Mouse (Mus musculus): ENCODE results near the gene Grhpr. TPM values are rescaled to one million over a fixed set of nuclear protein-coding genes. Genes with fewer than 3 reads are reported as not detected.

Gene Grhpr
- polyA plus RNA-seq, 1 experiment from 2014 or later = 43.9 TPM

GRCm38 (mm10) chr4:44965175-44965574 is 16.0 kb upstream of the Grhpr start:
- no peaks in the 10 kb centered on the region for H3K27me3 ChIP-seq (ENCODE audit: control insufficient read depth, insufficient read depth, low read length)
- no peak for ATAC-seq (replicated peaks; ENCODE audit: insufficient number of reproducible peaks, low FRiP score, low TSS enrichment, low read depth)
- H3K9ac ChIP-seq (replicated peaks; ENCODE audit: low read length) = no peak overlapping the region
- DNase-seq (ENCODE audit: low spot score) = no peak
- H3K4me1 ChIP-seq (ENCODE audit: control insufficient read depth, insufficient read depth, low read length) = no peaks in the 10 kb centered on the region
- H3K27ac ChIP-seq (replicated peaks; ENCODE audit: low read depth, low read length) = no peak overlapping the region
- WGBS = 82% methylated on average over 2 of the region's 2 CpGs
- H3K4me2 ChIP-seq (ENCODE audit: low read depth, low read length) = no peak overlapping the region
- no peaks in the 10 kb centered on the region for H3K9me3 ChIP-seq (replicated peaks; ENCODE audit: control insufficient read depth, low read length)
- no peak overlapping the region for H3K4me3 ChIP-seq (ENCODE audit: low read depth, low read length)
- no peaks in the 10 kb centered on the region for H3K36me3 ChIP-seq (replicated peaks; ENCODE audit: control insufficient read depth, insufficient read depth, low read depth, low read length)

- WGBS = 73% methylated on average over 3 of the region's 3 CpGs
These were observed 15.5 kb upstream of the Grhpr start for GRCm38 (mm10) chr4:44965736-44966135.

GRCm38 (mm10) chr4:44967402-44967801 is 13.8 kb upstream of the Grhpr start:
- ATAC-seq (replicated peaks; ENCODE audit: insufficient number of reproducible peaks, low FRiP score, low TSS enrichment, low read depth) (no peak), DNase-seq (ENCODE audit: low spot score) (no peak)
- Histone ChIP-seq H3K9me3 (replicated peaks; ENCODE audit: control insufficient read depth, low read length) (no peaks in the 10 kb centered on the region), H3K4me3 (ENCODE audit: low read depth, low read length) (no peak overlapping the region), H3K27me3 (ENCODE audit: control insufficient read depth, insufficient read depth, low read length) (no peaks in the 10 kb centered on the region), H3K4me1 (ENCODE audit: control insufficient read depth, insufficient read depth, low read length) (no peaks in the 10 kb centered on the region), H3K27ac (replicated peaks; ENCODE audit: low read depth, low read length) (no peak overlapping the region), H3K36me3 (replicated peaks; ENCODE audit: control insufficient read depth, insufficient read depth, low read depth, low read length) (no peaks in the 10 kb centered on the region), H3K4me2 (ENCODE audit: low read depth, low read length) (no peak overlapping the region), H3K9ac (replicated peaks; ENCODE audit: low read length) (no peak overlapping the region)
- 90% methylated on average over 8 of the region's 8 CpGs for WGBS

More at GRCm38 (mm10) chr4:44965736-44966135, 15.5 kb upstream of the Grhpr start:
- Histone ChIP-seq H3K9ac (replicated peaks; ENCODE audit: low read length) (no peak overlapping the region), H3K27ac (replicated peaks; ENCODE audit: low read depth, low read length) (no peak overlapping the region), H3K4me2 (ENCODE audit: low read depth, low read length) (no peak overlapping the region), H3K9me3 (replicated peaks; ENCODE audit: control insufficient read depth, low read length) (no peaks in the 10 kb centered on the region), H3K36me3 (replicated peaks; ENCODE audit: control insufficient read depth, insufficient read depth, low read depth, low read length) (no peaks in the 10 kb centered on the region), H3K27me3 (ENCODE audit: control insufficient read depth, insufficient read depth, low read length) (no peaks in the 10 kb centered on the region), H3K4me3 (ENCODE audit: low read depth, low read length) (no peak overlapping the region), H3K4me1 (ENCODE audit: control insufficient read depth, insufficient read depth, low read length) (no peaks in the 10 kb centered on the region)
- DNase-seq (ENCODE audit: low spot score) (no peak), ATAC-seq (replicated peaks; ENCODE audit: insufficient number of reproducible peaks, low FRiP score, low TSS enrichment, low read depth) (no peak)

- H3K4me2 ChIP-seq (ENCODE audit: low read depth, low read length) = no peak overlapping the region
- H3K9ac ChIP-seq (replicated peaks; ENCODE audit: low read length) = no peak overlapping the region
- H3K9me3 ChIP-seq (replicated peaks; ENCODE audit: control insufficient read depth, low read length) = no peaks in the 10 kb centered on the region
- H3K4me1 ChIP-seq (ENCODE audit: control insufficient read depth, insufficient read depth, low read length) = no peaks in the 10 kb centered on the region
- no peaks in the 10 kb centered on the region for H3K36me3 ChIP-seq (replicated peaks; ENCODE audit: control insufficient read depth, insufficient read depth, low read depth, low read length)
- DNase-seq (ENCODE audit: low spot score) (no peak), ATAC-seq (replicated peaks; ENCODE audit: insufficient number of reproducible peaks, low FRiP score, low TSS enrichment, low read depth) (no peak)
- no peak overlapping the region for H3K27ac ChIP-seq (replicated peaks; ENCODE audit: low read depth, low read length)
- H3K27me3 ChIP-seq (ENCODE audit: control insufficient read depth, insufficient read depth, low read length) = no peaks in the 10 kb centered on the region
- no peak overlapping the region for H3K4me3 ChIP-seq (ENCODE audit: low read depth, low read length)
- 92% methylated on average over 7 of the region's 7 CpGs for WGBS
These were observed 11.1 kb upstream of the Grhpr start for GRCm38 (mm10) chr4:44970056-44970455.

- no peaks in the 10 kb centered on the region for H3K4me1 ChIP-seq (ENCODE audit: control insufficient read depth, insufficient read depth, low read length)
- H3K9me3 ChIP-seq (replicated peaks; ENCODE audit: control insufficient read depth, low read length) = no peaks in the 10 kb centered on the region
- DNase-seq (ENCODE audit: low spot score) = peak; percentile 78
- no peaks in the 10 kb centered on the region for H3K36me3 ChIP-seq (replicated peaks; ENCODE audit: control insufficient read depth, insufficient read depth, low read depth, low read length)
- no peak overlapping the region for H3K4me3 ChIP-seq (ENCODE audit: low read depth, low read length)
- WGBS = 22% methylated on average over 10 of the region's 10 CpGs
- H3K27me3 ChIP-seq (ENCODE audit: control insufficient read depth, insufficient read depth, low read length) = no peaks in the 10 kb centered on the region
- no peak overlapping the region for H3K9ac ChIP-seq (replicated peaks; ENCODE audit: low read length)
- no peak for ATAC-seq (replicated peaks; ENCODE audit: insufficient number of reproducible peaks, low FRiP score, low TSS enrichment, low read depth)
- no peak overlapping the region for H3K27ac ChIP-seq (replicated peaks; ENCODE audit: low read depth, low read length)
- H3K4me2 ChIP-seq (ENCODE audit: low read depth, low read length) = no peak overlapping the region
These were observed 10.5 kb upstream of the Grhpr start for GRCm38 (mm10) chr4:44970612-44971110.

- no peaks in the 10 kb centered on the region for H3K4me1 ChIP-seq (ENCODE audit: control insufficient read depth, insufficient read depth, low read length)
- DNase-seq (ENCODE audit: low spot score) = peak; percentile 90
- no peaks in the 10 kb centered on the region for H3K9me3 ChIP-seq (replicated peaks; ENCODE audit: control insufficient read depth, low read length)
- no peaks in the 10 kb centered on the region for H3K27me3 ChIP-seq (ENCODE audit: control insufficient read depth, insufficient read depth, low read length)
- no peak overlapping the region for H3K4me3 ChIP-seq (ENCODE audit: low read depth, low read length)
- 0 out of 2 replicates have a peak, but pooled peaks have one; percentile 42 for ATAC-seq (replicated peaks; ENCODE audit: insufficient number of reproducible peaks, low FRiP score, low TSS enrichment, low read depth)
- H3K4me2 ChIP-seq (ENCODE audit: low read depth, low read length) = no peak overlapping the region; the same call in 1 of the 2 replicates
- WGBS = 9% methylated on average over 9 of the region's 9 CpGs
- no peaks in the 10 kb centered on the region for H3K36me3 ChIP-seq (replicated peaks; ENCODE audit: control insufficient read depth, insufficient read depth, low read depth, low read length)
- H3K9ac ChIP-seq (replicated peaks; ENCODE audit: low read length) = no peak overlapping the region
- H3K27ac ChIP-seq (replicated peaks; ENCODE audit: low read depth, low read length) = no peak overlapping the region
These were observed 7.7 kb upstream of the Grhpr start for GRCm38 (mm10) chr4:44973450-44973849.

- no peak overlapping the region for H3K9ac ChIP-seq (replicated peaks; ENCODE audit: low read length)
- no peak overlapping the region for H3K4me3 ChIP-seq (ENCODE audit: low read depth, low read length)
- ATAC-seq (replicated peaks; ENCODE audit: insufficient number of reproducible peaks, low FRiP score, low TSS enrichment, low read depth) (no peak), DNase-seq (ENCODE audit: low spot score) (no peak)
- H3K36me3 ChIP-seq (replicated peaks; ENCODE audit: control insufficient read depth, insufficient read depth, low read depth, low read length) = no peaks in the 10 kb centered on the region
- no peak overlapping the region for H3K27ac ChIP-seq (replicated peaks; ENCODE audit: low read depth, low read length)
- H3K27me3 ChIP-seq (ENCODE audit: control insufficient read depth, insufficient read depth, low read length) = no peaks in the 10 kb centered on the region
- H3K9me3 ChIP-seq (replicated peaks; ENCODE audit: control insufficient read depth, low read length) = no peaks in the 10 kb centered on the region
- 51% methylated on average over 14 of the region's 14 CpGs for WGBS
- H3K4me2 ChIP-seq (ENCODE audit: low read depth, low read length) = no peak overlapping the region; the same call in 1 of the 2 replicates
- H3K4me1 ChIP-seq (ENCODE audit: control insufficient read depth, insufficient read depth, low read length) = no peaks in the 10 kb centered on the region
These were observed 7.3 kb upstream of the Grhpr start for GRCm38 (mm10) chr4:44973871-44974270.

- no peaks in the 10 kb centered on the region for H3K9me3 ChIP-seq (replicated peaks; ENCODE audit: control insufficient read depth, low read length)
- DNase-seq (ENCODE audit: low spot score) (no peak), ATAC-seq (replicated peaks; ENCODE audit: insufficient number of reproducible peaks, low FRiP score, low TSS enrichment, low read depth) (no peak)
- H3K27me3 ChIP-seq (ENCODE audit: control insufficient read depth, insufficient read depth, low read length) = no peaks in the 10 kb centered on the region
- no peak overlapping the region for H3K4me2 ChIP-seq (ENCODE audit: low read depth, low read length)
- H3K27ac ChIP-seq (replicated peaks; ENCODE audit: low read depth, low read length) = no peak overlapping the region
- H3K4me3 ChIP-seq (ENCODE audit: low read depth, low read length) = no peak overlapping the region
- 81% methylated on average over 8 of the region's 8 CpGs for WGBS
- no peaks in the 10 kb centered on the region for H3K36me3 ChIP-seq (replicated peaks; ENCODE audit: control insufficient read depth, insufficient read depth, low read depth, low read length)
- no peak overlapping the region for H3K9ac ChIP-seq (replicated peaks; ENCODE audit: low read length)
- no peaks in the 10 kb centered on the region for H3K4me1 ChIP-seq (ENCODE audit: control insufficient read depth, insufficient read depth, low read length)
These were observed 6.9 kb upstream of the Grhpr start for GRCm38 (mm10) chr4:44974331-44974730.
